ENCODE assay signal across 9 mouse cellular contexts in the genomic region with DNA sequence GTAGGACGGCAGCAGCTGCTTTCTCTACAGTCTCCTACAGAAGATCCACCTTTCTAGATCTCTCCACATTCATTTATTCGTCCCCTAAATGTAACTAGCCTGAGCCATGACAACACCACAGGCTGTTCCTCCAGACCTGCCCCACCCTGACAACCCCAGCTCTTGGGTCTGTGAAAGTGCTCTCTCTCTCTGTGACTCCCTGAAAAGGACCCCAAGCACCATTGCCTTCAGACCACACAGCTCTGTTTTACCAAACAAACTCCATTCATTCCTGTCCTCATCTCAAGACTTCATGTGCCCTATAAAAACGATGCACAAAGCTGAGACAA. TPM values are rescaled to one million over a fixed set of nuclear protein-coding genes. Genes with fewer than 3 reads are reported as not detected.
DNase-seq lines count a peak whose midpoint lies in the region; ATAC-seq lines count a peak whose summit lies in the region.
"Had no signal": no experiment of that assay in that cellular context is flagged by ENCODE, and none has a peak within 500 bp of the region (broad histone marks: within the 10 kb centered on the region; RNA-seq: fewer than 3 reads in every experiment).

No protein-coding gene starts in this region.

- peak overlapping the region; percentile 100 for H3K4me2 ChIP-seq in kidney, embryonic 16.5 days (replicated peaks; ENCODE audit: low read depth, low read length)
- H3K4me2 ChIP-seq in forebrain, embryonic 11.5 days (ENCODE audit: low read depth, low read length, severe bottlenecking), result peak overlapping the region; percentile 100
- peak overlapping the region; percentile 100 for H3K4me2 ChIP-seq in neural tube, embryonic 14.5 days (ENCODE audit: low read depth, low read length)

- H3K27me3 ChIP-seq in kidney, embryonic 16.5 days (ENCODE audit: insufficient read depth, low read length), result peaks cover 28% of the 10 kb centered on the region; the same call in 1 of the 2 replicates
- H3K27me3 ChIP-seq in forebrain, embryonic 11.5 days (ENCODE audit: control insufficient read depth, insufficient read depth, low read length), result peaks cover 12% of the 10 kb centered on the region
- peaks cover 53% of the 10 kb centered on the region for H3K27me3 ChIP-seq in limb, embryonic 10.5 days (ENCODE audit: low read depth, poor library complexity, severe bottlenecking)
- H3K27me3 ChIP-seq in neural tube, embryonic 14.5 days (ENCODE audit: control insufficient read depth, insufficient read depth, low read length), result peaks cover 4% of the 10 kb centered on the region; the same call in 1 of the 2 replicates

- peaks cover 12% of the 10 kb centered on the region for H3K4me1 ChIP-seq in kidney, embryonic 16.5 days (ENCODE audit: insufficient read depth, low read length)
- H3K4me1 ChIP-seq in forebrain, embryonic 11.5 days (replicated peaks; ENCODE audit: control insufficient read depth, insufficient read depth, low read length), result peaks cover 6% of the 10 kb centered on the region; the same call in 1 of the 2 replicates
- peaks cover 13% of the 10 kb centered on the region for H3K4me1 ChIP-seq in limb, embryonic 10.5 days
- H3K4me1 ChIP-seq in neural tube, embryonic 14.5 days (ENCODE audit: control insufficient read depth, insufficient read depth, low read length), result peaks cover 9% of the 10 kb centered on the region; the same call in 1 of the 2 replicates

- no peaks in the 10 kb centered on the region for H3K36me3 ChIP-seq in kidney, embryonic 16.5 days (ENCODE audit: insufficient read depth, low read length)
- H3K36me3 ChIP-seq in forebrain, embryonic 11.5 days (ENCODE audit: control insufficient read depth, insufficient read depth, low read length), result no peaks in the 10 kb centered on the region
- H3K36me3 ChIP-seq in limb, embryonic 10.5 days, result no peaks in the 10 kb centered on the region
- H3K36me3 ChIP-seq in neural tube, embryonic 14.5 days (ENCODE audit: control insufficient read depth, insufficient read depth, low read length), result no peaks in the 10 kb centered on the region

- H3K27ac ChIP-seq in kidney, embryonic 16.5 days (ENCODE audit: low read length), result no peak overlapping the region
- no peak overlapping the region for H3K27ac ChIP-seq in forebrain, embryonic 11.5 days (ENCODE audit: low read depth, low read length)
- H3K27ac ChIP-seq in limb, embryonic 10.5 days, result no peak overlapping the region
- H3K27ac ChIP-seq in neural tube, embryonic 14.5 days (ENCODE audit: low read depth, low read length), result no peak overlapping the region

- no peak overlapping the region for H3K9ac ChIP-seq in kidney, embryonic 16.5 days (replicated peaks; ENCODE audit: low read length)
- no peak overlapping the region for H3K9ac ChIP-seq in forebrain, embryonic 11.5 days (ENCODE audit: low read length)
- no peak overlapping the region; the same call in 1 of the 2 replicates for H3K9ac ChIP-seq in neural tube, embryonic 14.5 days (replicated peaks; ENCODE audit: low read depth, low read length)

- 18% methylated on average over 3 of the region's 3 CpGs for WGBS in kidney, embryonic 16.5 days
- 14% methylated on average over 3 of the region's 3 CpGs for WGBS in forebrain, embryonic 11.5 days
- 11% methylated on average over 3 of the region's 3 CpGs for WGBS in limb, embryonic 10.5 days
- 15% methylated on average over 3 of the region's 3 CpGs for WGBS in neural tube, embryonic 14.5 days

- H3K9me3 ChIP-seq in kidney, embryonic 16.5 days (ENCODE audit: low read length), result no peaks in the 10 kb centered on the region
- no peaks in the 10 kb centered on the region for H3K9me3 ChIP-seq in forebrain, embryonic 11.5 days (ENCODE audit: control insufficient read depth, low read length)
- H3K9me3 ChIP-seq in limb, embryonic 10.5 days (replicated peaks), result no peaks in the 10 kb centered on the region
- no peaks in the 10 kb centered on the region for H3K9me3 ChIP-seq in neural tube, embryonic 14.5 days (ENCODE audit: control insufficient read depth, low read length)

- no peak for DNase-seq in kidney, postnatal 14 days
- DNase-seq in forebrain, embryonic 11.5 days (ENCODE audit: low spot score), result no peak
- DNase-seq in limb, embryonic 10.5 days (ENCODE audit: low spot score), result no peak
- no peak for DNase-seq in natural killer cell, adult 2 months (ENCODE audit: low spot score in 2 of 2)
- DNase-seq in urinary bladder, postnatal 10 days (ENCODE audit: low spot score), result no peak

- ATAC-seq in kidney, embryonic 16.5 days (ENCODE audit: low FRiP score, low TSS enrichment), result no peak; the same call in 1 of the 2 replicates
- peak; percentile 47; the same call in 1 of the 2 replicates for ATAC-seq in forebrain, embryonic 11.5 days (replicated peaks; ENCODE audit: low FRiP score)
- peak; percentile 55; the same call in 1 of the 2 replicates for ATAC-seq in neural tube, embryonic 14.5 days (ENCODE audit: low read depth)
- ATAC-seq in monocyte, adult 5-6 weeks (replicated peaks; ENCODE audit: insufficient number of reproducible peaks, low FRiP score, low TSS enrichment, poor library complexity, severe bottlenecking), result no peak
- ATAC-seq: Patski had no signal

- peak overlapping the region; percentile 68 for H3K4me3 ChIP-seq in kidney, embryonic 16.5 days (ENCODE audit: low read length)
- H3K4me3 ChIP-seq in forebrain, embryonic 11.5 days (ENCODE audit: low read depth, low read length), result peak overlapping the region; percentile 48
- H3K4me3 ChIP-seq in limb, embryonic 10.5 days, result peak overlapping the region; percentile 67
- H3K4me3 ChIP-seq in neural tube, embryonic 14.5 days (ENCODE audit: low read depth, low read length), result peak overlapping the region; percentile 50

RNA-seq across cellular contexts. Expression of a gene that starts 0.4 kb away (rescaled TPM):
- polyA plus RNA-seq in kidney, embryonic 16.5 days (2015; fragmentation: Nextera tagmentation; extraction: Ambion mirVana), result 0.30 and 0.35 TPM in 2 replicates
- polyA plus RNA-seq in forebrain, embryonic 11.5 days (2014; fragmentation: Nextera tagmentation; extraction: Ambion mirVana), result 0.45 and 0.81 TPM in 2 replicates
- 0.21 and 0.30 TPM in 2 replicates for polyA plus RNA-seq in limb, embryonic 10.5 days (2016; fragmentation: Nextera tagmentation; extraction: Ambion mirVana)
- polyA plus RNA-seq in neural tube, embryonic 14.5 days (2014; fragmentation: Nextera tagmentation; extraction: Ambion mirVana), result 0.37 and 0.39 TPM in 2 replicates
- 0.19 to 0.48 TPM (median 0.32 TPM) in 3 replicates for total RNA-seq in monocyte, adult 5-6 weeks (2017)
- polyA plus RNA-seq: Patski had no signal

Comparison
In these comparisons a context has a peak if more than half of its experiments do, and no peak if none do; other contexts are left out.
1. ATAC-seq: peak in forebrain, embryonic 11.5 days (single experiment) and neural tube, embryonic 14.5 days (single experiment); none in kidney, embryonic 16.5 days (single experiment) and monocyte, adult 5-6 weeks (single experiment).
2. Peak in every context shown above with its lines, with median percentiles within 50 percentile points of each other: H3K4me2 ChIP-seq and H3K4me3 ChIP-seq.